Mouse (Mus musculus) ovary, adult 18-20 months (tissue): ENCODE data around the gene Ntrk1.

Source experiments
- DNase-seq: peaks from one replicate; pipeline ENCODE4 v3.0.0; 2022; ENCODE audit warnings: low spot score, mixed read lengths

The Ntrk1 gene

DNA sequence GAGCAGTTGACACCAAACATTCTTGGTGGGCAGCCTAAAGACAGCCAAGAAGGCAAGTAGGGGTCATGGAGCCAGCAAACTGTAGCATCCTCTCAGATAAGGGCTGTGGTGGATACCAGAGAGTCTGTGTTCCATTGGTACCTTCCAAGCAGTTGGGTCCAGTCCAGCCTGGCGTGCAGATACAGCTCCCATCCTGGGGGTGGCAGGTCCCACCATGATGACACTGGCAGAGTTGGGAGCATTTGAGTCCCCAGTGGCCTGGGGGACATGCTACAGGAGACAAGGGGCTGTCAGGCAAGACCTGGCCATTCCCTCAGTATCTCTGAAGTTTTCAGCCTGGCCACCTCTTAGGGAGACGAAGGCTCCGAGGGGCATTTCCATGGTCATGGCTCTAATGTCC lies 42.4 kb downstream of the Ntrk1 start:
- DNase-seq = no peak

DNA sequence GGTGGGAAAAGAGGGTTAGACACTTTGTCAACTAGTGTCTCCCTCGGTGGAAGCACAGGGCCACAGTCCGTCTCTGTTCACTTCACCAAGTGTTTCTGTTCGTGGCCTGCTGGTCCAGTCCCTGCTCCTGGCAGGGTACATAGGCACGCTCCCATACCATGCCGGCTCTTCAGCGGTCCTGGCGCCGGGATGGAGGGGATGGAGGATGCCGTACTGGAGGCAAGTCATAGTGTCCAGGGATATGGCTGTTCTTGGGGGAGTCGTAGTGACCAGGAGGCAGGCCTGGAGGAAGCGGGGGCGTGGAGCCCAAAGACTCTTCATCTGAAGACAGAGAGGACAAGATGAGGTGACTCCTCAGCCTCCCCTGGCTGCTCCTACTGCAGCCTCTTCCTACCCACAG lies 45.0 kb downstream of the Ntrk1 start:
- DNase-seq = no peak

DNA sequence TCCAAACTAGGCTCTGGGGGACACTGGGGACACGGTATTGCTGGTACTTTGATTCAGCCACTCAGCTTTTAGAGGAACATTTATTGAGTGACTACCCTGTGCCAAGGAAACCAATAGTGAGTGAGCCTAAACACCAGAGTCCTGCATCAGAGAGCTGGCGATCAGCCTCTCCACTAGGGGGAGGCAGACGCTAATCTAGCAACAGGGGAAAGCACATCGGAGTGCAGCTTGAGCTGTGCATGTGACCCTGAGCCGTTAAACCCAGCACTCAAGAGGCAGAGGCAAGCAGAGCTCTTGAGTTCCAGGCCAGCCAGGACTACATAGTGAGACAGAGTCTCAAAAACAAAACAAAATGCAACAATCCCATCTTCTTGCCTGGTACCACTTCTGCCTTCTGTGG lies 45.9 kb downstream of the Ntrk1 start:
- no peak for DNase-seq

DNA sequence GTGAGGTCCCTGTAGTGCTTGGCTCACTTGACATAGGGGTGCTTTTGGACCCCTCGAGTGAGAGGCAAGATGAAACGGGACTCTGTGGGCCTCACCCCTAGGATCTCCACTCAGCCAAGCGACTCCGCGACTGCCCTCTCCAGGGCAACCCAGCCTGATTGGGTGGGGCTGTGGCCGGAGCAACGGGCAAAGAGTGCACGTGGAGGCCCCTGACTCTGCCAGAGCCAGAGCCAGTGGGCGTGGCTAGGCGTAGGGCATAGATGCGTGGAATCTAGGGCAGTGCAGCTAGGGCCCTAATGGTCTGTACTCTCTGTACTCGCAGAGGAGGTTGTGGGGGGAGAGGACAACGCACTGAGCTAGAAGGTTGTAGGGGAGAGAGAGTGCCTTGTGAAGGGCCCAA lies 46.5 kb downstream of the Ntrk1 start, which contains the start of gene Lrrc71:
Gene Lrrc71, minus strand, starts transcription at position 195 of the 400 bp plus-strand sequence.
- DNase-seq = no peak

DNA sequence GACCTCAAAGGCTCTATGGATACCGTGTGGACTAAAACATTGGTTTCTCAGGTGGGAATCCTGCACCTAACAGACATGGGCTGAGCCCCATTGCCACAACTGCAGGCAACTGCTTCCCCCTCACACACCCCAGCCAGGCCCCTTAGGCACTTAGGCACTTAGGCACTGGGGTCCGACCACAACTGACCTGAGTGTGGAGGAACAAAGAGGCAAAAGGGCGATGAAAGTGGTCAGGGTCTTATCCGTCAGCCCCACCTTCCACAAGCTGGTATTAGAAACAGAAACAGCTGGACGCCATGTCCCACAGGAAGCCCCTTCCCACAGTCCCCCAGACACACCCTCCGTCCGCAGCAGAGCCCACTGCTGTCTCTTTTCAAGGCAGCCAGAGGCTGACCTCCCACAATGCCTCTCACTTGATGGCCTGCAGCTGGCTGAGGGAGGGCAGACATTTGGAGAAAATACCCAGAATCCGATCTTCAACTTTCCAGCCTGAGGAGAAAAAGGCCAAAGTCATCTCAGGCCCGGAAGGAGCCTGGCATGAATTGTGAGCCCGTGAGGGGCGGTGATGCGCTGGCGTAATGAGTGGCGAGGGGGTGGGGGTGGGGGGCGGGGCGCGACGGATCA lies 49.8 kb downstream of the Ntrk1 start:
- no peak for DNase-seq

DNA sequence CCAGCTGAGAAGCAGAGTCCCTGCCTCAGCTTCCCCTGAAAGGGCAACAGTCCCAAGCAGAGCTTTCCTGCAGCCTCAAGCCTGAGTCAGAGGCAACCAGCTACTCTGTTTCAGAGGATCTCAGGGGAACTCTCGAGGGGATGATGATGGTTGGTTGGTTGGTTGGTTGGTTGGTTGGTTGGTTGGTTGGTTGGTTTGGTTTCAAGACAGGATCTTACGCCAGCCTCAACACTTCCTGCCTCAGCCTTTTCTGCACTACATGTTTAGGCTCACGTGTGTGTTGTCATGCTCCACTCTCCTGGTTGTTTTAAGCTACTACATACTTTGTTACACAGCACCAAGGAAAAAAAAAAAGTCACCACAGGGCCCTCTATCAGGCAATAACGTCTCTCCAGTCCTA lies 51.0 kb downstream of the Ntrk1 start:
- no peak for DNase-seq

DNA sequence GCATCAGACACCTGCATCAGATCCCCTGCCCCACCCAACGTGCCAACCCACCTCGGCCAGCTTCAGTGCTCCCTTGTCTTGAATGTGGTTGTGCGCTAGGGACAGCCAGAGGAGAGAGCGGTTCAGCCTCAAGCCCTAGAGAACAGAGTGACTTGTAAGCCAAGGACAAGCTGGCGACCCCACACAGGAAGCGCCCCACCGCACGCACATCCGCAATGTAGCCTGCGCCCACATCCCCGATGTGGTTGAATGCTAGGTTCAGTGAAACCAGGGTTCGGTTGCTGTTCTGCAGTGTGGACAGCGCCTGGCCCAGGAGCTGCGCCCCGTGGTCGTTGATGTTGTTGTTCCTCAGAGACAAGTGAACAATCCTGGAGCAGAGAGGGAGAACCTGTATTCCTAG lies 52.2 kb downstream of the Ntrk1 start:
- no peak for DNase-seq

DNA sequence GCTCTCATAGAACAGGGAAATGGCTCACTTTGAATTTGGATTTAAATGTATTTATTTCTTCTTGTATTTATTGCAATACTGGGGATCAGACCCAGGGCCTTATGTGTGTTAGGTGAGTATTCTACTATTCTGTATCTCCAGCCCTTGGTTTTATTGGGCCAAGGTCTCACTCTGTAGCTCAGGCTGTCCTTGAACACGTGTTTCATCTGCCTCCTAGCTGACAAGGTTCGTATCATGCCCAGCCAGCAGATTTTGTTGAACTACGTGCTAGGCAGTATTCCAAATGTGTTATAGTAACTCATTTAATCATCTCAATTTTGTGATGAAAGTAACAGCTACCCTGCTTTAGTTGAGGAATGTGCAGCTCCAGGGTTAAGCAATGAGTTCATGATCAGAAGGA lies 52.9 kb downstream of the Ntrk1 start:
- DNase-seq = no peak

DNA sequence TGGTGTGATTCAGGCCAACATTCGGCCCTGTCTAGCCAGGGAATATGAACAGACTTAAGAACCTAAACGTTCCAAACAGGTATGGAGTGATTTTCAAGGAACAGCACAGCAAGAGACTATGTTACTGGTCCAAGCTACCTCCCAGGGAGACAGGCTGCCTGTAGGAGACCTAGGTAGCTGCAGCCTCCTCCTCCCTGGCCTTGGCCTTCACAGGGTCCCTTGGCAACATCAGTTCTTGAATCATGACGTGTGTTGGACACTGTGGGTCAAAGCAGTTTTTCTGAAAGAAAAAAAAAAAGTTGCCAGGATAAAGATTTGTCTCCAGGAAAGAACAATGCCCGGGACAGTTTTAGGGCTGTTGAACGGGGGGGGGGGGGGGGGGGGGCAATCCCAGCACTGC lies 56.1 kb downstream of the Ntrk1 start:
- no peak for DNase-seq

DNA sequence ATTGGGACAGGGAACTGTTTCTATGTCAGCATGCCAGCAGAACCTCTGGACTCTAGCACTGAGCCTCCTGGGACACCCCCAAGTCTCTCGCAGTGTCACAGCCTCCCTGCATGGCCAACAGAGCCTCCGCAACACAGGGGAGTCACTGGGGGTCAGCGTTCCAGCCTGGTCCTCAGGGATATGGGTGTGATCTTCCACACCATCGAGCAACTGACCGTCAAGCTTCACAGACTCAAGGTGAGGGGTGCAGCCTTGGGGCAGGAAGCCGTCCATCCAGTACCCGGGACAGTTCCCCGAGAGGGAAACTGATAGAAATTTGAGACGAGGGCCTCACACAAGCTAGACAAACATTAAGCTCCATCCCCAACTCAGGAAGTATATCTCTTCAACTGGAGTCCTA lies 59.6 kb downstream of the Ntrk1 start:
- DNase-seq = no peak

DNA sequence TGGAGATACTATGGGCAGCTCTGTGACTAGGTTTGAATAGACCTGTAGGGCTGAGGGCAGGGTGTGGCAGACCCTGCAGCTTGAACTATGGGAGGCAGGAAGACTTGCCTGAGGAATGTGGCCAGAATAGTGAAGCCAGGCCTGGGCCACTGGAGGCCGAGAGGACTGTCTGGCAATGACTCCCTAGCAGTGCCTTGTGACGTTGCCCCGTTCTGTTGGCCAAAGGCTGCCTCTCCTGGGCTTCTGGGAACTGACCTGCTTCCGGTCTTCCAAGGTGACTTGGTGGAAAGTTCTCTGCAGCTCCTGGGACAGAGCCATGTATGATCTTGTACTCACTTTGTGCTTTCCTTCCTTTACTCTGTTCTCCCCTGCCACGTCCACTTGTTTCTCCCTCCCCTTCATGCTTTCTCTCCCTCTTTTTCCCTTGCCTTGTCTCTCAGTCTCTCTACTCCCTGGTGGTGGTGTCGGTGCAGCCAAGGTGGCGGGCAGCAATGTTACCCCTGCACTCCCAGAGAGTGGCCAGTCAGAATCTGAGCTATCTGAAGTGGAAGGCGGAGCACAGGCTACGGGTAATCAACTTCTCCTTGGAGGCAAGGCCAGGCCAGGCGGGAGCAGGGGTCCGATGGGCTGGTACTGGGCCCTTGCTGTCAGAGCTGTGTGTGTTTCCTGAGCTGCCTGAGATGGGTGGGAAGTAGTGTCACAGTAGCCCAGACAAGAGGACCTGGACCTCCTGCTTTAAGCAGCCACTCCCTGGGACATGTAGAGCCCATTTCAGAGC lies 60.8 kb downstream of the Ntrk1 start:
- DNase-seq = no peak

DNA sequence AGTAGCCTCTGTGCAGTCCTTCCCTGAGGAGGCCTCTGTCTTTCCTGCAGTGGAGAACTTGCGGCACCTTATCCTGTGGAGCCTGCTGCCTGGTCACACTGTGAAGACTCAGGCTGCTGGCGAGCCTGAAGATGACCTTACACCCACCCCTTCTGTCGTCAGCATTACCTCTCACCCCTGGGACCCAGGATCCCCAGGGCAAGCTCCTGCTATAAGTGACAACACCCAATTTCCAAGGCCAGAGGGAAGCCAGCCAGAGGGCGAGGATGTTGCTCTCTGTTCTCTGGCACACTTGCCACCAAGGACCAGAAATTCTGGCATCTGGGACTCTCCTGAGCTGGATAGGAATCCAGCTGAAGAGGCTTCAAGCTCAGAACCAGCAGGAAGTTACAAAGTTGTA lies 61.9 kb downstream of the Ntrk1 start:
- DNase-seq = no peak

DNA sequence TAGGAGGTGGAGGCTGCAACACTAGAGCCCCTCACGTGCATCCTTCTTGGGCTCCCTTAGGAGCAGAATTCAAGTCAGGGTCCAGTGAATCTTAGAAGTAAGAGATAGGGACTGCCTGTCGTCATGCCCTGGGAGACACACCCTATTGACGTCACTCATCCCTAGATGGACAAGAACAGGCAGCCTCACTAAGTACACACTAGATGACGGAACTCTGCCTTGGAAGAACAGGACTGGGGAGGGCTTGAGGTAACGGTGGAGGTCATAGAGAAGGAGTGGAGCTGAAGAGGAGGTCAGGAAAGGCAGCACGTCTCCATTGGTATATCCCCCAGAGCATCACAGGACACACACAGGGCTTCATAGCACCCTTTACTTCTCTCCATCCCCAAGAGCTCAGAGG lies 66.3 kb downstream of the Ntrk1 start:
- DNase-seq = no peak
